Mouse (Mus musculus) retina, adult 2 months (tissue): ENCODE measurements around the gene Zfp385a.

Source experiments
- DNase-seq: peaks from one replicate; pipeline ENCODE4 v3.0.0-alpha.2; 2012; ENCODE audit warnings: low read depth, low spot score

Zfp385a gene

GRCm38 (mm10) chr15:103339961-103340337, at the start of gene Zfp385a:
Gene Zfp385a (minus strand): TSS chr15:103340093.
- no peak for DNase-seq

- DNase-seq, result no peak
These were observed 48.8 kb upstream of the Zfp385a start for GRCm38 (mm10) chr15:103388556-103389145.

GRCm38 (mm10) chr15:103383771-103384488, 44.0 kb upstream of the Zfp385a start:
- DNase-seq, result no peak

- no peak for DNase-seq
These were observed 43.0 kb upstream of the Zfp385a start for GRCm38 (mm10) chr15:103382795-103383406.

GRCm38 (mm10) chr15:103382075-103382474, 42.2 kb upstream of the Zfp385a start:
- DNase-seq, result no peak

- no peak for DNase-seq
These were observed 38.9 kb upstream of the Zfp385a start for GRCm38 (mm10) chr15:103378665-103379356.

- no peak for DNase-seq
These were observed 38.1 kb upstream of the Zfp385a start for GRCm38 (mm10) chr15:103377752-103378664.

- DNase-seq, result no peak
These were observed 37.0 kb upstream of the Zfp385a start for GRCm38 (mm10) chr15:103376837-103377269.

- no peak for DNase-seq
These were observed 35.4 kb upstream of the Zfp385a start for GRCm38 (mm10) chr15:103375112-103375800.

GRCm38 (mm10) chr15:103372461-103372860, 32.6 kb upstream of the Zfp385a start:
- DNase-seq, result no peak

- no peak for DNase-seq
These were observed 31.8 kb upstream of the Zfp385a start for GRCm38 (mm10) chr15:103371741-103372140.

- no peak for DNase-seq
These were observed 31.3 kb upstream of the Zfp385a start for GRCm38 (mm10) chr15:103371208-103371607.

- no peak for DNase-seq
These were observed 30.6 kb upstream of the Zfp385a start for GRCm38 (mm10) chr15:103370462-103370861.

- DNase-seq, result no peak
These were observed 29.2 kb upstream of the Zfp385a start for GRCm38 (mm10) chr15:103369123-103369522.

GRCm38 (mm10) chr15:103368179-103368940, 28.5 kb upstream of the Zfp385a start:
- DNase-seq, result no peak

GRCm38 (mm10) chr15:103366376-103367149, 26.7 kb upstream of the Zfp385a start, which contains the start of gene Itga5:
Gene Itga5 (minus strand): TSS chr15:103366763.
- DNase-seq, result no peak

GRCm38 (mm10) chr15:103365471-103366375, 25.8 kb upstream of the Zfp385a start:
- DNase-seq, result no peak

- no peak for DNase-seq
These were observed 24.9 kb upstream of the Zfp385a start for GRCm38 (mm10) chr15:103364761-103365160.
